Mouse (Mus musculus) embryonic stem cell, embryonic (primary cell): ENCODE data around the gene Rmnd5a.
"Not testable (repeated sequence)": the region's sequence is repeated elsewhere in the genome, so short reads cannot be mapped to it uniquely, and the experiment has no call there.

Source experiments
- CTCF ChIA-PET, 4 experiments: fragments of 300-600 bp in 2 of 4; fragments of 350-600 bp in 2 of 4; sonication (Branson Sonifier 250); formaldehyde crosslinking; loops; one replicate each; lab custom pipeline; 2022; ENCODE audit warnings: inconsistent platforms in 2 of 4; lab: Charles Lee
- POLR2A ChIA-PET, 4 experiments: fragments of 300-600 bp in 2 of 4; fragments of 350-600 bp in 2 of 4; sonication (Branson Sonifier 250); formaldehyde crosslinking; loops; one replicate each; lab custom pipeline; 2022; ENCODE audit warnings: antibody characterized with exemption in 4 of 4, inconsistent platforms in 1 of 4; lab: Charles Lee

The Rmnd5a gene

GRCm38 (mm10) chr6:71440492-71441250, at the start of gene Rmnd5a:
Rmnd5a (minus strand) TSS chr6:71440637.
- POLR2A ChIA-PET = interaction anchor here in 3 of 4 experiments (0.5 to 4.3 kb wide), 44 partner anchors 9 to 657 kb away, joined by 3 to 29 read pairs (median 5); partner anchors contain the start of genes Chmp3 (in 3 of the 3), Kdm3a (in 3 of the 3), Immt (in 2 of the 3) and Krcc1 (in 2 of the 3)
- CTCF ChIA-PET = interaction anchor here in 3 of 4 experiments (0.5 to 1.8 kb wide), 10 partner anchors 14 to 363 kb away, joined by 3 to 6 read pairs (median 3); partner anchors contain the start of genes Cd8a (in 1 of the 3) and Rnf103 (in 1 of the 3)

DNA sequence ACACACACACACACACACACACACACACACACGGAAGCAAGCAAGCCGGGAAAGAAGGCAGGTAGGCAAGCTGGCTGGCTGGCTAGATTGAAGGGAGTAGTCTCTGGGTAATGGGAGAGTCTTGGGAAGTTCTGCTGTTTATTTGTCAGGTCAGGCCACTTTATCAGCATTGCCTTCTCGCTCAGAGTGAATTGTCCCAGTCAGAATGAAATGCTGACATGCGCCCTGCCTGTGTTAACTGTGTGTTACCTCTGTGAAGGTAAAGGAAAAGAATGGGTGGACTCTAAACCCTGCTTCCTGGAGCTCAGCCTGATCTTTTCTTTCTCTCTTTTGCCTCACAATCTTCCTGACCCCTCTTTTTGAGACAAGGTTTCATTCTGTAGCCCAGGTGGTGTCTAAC, 47.5 kb upstream of the Rmnd5a start:
- POLR2A ChIA-PET = interaction anchor here (0.5 to 1.6 kb wide), 10 partner anchors 44 to 680 kb away, joined by 3 to 7 read pairs (median 4); partner anchors contain the start of genes Chmp3 (in 1 of the 4) and Immt (in 1 of the 4)
- CTCF ChIA-PET = interaction anchor here in 2 of 4 experiments (0.6 kb wide), 2 partner anchors 193 to 677 kb away, joined by 3 read pairs; no protein-coding TSS in a partner anchor

DNA sequence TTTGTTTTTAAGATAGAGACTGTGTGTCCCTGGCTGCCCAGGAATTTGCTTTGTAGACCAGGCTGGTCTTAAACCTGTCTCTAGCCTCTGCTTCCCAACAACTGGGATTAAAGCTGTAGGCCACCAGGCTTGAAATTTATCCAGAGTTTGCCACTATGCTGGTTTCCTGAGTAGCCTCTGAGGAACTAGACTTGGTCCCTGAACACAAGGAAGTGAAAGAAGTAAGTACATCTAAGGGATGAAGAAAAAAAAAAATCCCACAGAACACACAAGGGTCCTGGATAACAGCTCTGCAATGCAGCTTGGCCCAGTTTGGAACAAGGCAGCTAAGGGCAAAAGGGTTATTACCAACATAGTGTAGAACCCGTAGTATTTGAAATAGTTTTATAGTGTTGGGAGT, 46.4 kb upstream of the Rmnd5a start:
- POLR2A ChIA-PET = interaction anchor here in 1 of 4 experiments (0.6 kb wide), 1 partner anchor 47 kb away, joined by 4 read pairs; no protein-coding TSS in a partner anchor

DNA sequence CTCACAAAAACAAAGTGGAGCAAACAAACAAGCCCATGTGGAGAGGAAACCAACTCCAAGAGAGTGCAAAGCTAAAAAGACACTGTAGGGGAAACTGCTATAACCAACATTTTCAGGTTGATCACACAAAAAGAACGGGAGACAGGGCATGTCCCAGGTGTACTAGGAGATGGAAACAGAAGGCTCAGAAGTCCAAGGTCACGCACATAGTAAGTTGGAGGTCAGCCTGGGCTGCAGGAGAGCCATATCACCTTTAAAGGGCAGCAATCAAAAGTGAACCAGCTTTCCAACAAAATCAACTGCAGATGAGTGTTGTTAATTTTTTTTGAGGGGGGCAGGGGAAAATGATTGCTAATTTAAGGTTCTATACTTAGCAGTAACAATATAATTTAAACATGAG, 45.8 kb upstream of the Rmnd5a start:
- ChIA-PET CTCF (no interaction called here), POLR2A (no interaction called here)

More for the DNA sequence above, 46.4 kb upstream of the Rmnd5a start:
- CTCF ChIA-PET = no interaction called here

- ChIA-PET CTCF (no interaction called here), POLR2A (interaction anchor here in 2 of 4 experiments (1.0 to 1.6 kb wide), 2 partner anchors 9 kb away, joined by 3 to 4 read pairs; no protein-coding TSS in a partner anchor)
Observed at GRCm38 (mm10) chr6:71485246-71485645, 44.8 kb upstream of the Rmnd5a start.

DNA sequence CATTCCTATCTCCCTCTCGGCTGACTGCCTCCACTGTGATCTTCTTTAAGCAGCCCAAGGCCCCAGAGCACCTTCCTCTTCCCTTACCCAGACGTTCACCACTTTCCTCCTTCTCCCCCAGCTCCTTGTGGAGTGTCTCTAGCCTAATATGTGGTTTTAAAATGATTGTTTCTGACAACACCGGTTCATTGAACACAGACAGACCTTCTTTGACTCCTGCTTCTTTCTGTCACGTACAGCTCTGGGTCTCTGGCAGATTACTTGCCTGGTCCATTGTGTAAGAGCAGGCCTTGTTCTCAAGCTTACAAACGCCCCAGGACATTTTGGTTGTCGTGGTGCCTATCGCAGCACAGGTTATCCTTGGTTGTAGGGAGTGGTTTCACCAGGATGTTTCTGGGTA, 40.7 kb upstream of the Rmnd5a start:
- CTCF ChIA-PET = interaction anchor here in 1 of 4 experiments (0.6 kb wide), 1 partner anchor 11 kb away, joined by 3 read pairs; no protein-coding TSS in a partner anchor

GRCm38 (mm10) chr6:71480136-71480535, 39.7 kb upstream of the Rmnd5a start:
- ChIA-PET POLR2A (interaction anchor here in 2 of 4 experiments (1.1 to 1.7 kb wide), 2 partner anchors 14 kb away, joined by 5 to 7 read pairs; partner anchors contain the start of gene Rnf103 (in 2 of the 2)), CTCF (no interaction called here)

More for the DNA sequence above, 40.7 kb upstream of the Rmnd5a start:
- POLR2A ChIA-PET = interaction anchor here in 2 of 4 experiments (1.1 to 1.7 kb wide), 2 partner anchors 13 kb away, joined by 5 to 7 read pairs; partner anchors contain the start of gene Rnf103 (in 2 of the 2)

GRCm38 (mm10) chr6:71479588-71479987, 39.2 kb upstream of the Rmnd5a start:
- POLR2A ChIA-PET = interaction anchor here in 1 of 4 experiments (1.7 kb wide), 1 partner anchor 14 kb away, joined by 7 read pairs; the partner anchor contains the start of gene Rnf103
- CTCF ChIA-PET = not testable (repeated sequence)

DNA sequence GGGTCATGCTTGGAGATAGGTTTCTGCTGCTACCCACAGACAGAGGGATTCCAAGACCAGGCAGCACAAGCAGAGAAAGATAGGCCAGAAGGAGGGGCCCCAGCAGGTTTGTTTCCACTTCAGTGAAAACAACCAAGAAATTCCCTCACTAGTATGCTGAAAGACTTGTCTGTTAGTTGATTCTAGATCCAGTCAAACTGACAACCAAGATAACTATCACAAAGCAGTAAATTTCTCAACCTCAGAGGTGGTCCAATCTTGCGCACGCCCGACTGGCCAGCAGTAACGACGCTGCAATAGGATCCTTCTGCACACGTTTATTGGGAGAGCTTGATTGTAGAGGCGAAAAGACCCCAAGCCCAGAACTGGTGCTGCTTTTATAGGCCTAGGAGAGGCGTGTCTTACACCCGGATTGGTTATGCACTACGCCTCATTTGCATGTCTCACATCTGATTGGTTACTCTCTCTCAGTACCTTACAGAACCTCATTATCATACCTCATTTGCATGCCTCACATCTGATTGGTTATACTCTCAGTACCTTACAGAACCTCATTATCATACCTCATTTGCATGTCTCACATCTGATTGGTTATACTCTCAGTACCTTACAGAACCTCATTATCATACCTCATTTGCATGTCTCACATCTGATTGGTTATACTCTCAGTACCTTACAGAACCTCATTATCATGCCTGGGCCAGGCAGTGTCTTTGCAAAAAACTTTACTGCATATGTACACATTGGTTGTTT, 38.6 kb upstream of the Rmnd5a start:
- POLR2A ChIA-PET, CTCF ChIA-PET: not testable (repeated sequence)

GRCm38 (mm10) chr6:71476783-71477182, 36.3 kb upstream of the Rmnd5a start:
- ChIA-PET POLR2A (no interaction called here), CTCF (no interaction called here)

GRCm38 (mm10) chr6:71475604-71476003, 35.2 kb upstream of the Rmnd5a start:
- CTCF ChIA-PET = no interaction called here
- POLR2A ChIA-PET = no interaction called here

DNA sequence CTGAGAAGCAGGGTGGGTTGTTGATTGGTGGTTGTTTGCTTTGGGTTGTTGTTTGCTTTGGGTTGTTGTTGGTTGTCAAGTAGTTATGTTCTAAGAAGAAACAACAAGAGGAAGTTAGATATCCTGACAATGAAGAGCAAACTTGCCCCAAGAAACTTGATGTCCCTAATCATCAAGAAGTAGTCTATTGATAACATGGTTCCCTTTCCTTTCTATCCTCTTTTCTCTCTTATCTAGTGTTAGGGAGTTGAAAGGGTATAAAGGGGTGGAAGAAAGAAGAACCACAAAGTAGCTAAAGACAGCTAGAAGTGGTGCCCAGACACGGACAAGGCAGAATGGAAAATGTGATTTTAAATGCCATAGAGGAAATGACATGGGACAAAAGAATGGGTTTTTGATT, 32.3 kb upstream of the Rmnd5a start:
- POLR2A ChIA-PET = no interaction called here

DNA sequence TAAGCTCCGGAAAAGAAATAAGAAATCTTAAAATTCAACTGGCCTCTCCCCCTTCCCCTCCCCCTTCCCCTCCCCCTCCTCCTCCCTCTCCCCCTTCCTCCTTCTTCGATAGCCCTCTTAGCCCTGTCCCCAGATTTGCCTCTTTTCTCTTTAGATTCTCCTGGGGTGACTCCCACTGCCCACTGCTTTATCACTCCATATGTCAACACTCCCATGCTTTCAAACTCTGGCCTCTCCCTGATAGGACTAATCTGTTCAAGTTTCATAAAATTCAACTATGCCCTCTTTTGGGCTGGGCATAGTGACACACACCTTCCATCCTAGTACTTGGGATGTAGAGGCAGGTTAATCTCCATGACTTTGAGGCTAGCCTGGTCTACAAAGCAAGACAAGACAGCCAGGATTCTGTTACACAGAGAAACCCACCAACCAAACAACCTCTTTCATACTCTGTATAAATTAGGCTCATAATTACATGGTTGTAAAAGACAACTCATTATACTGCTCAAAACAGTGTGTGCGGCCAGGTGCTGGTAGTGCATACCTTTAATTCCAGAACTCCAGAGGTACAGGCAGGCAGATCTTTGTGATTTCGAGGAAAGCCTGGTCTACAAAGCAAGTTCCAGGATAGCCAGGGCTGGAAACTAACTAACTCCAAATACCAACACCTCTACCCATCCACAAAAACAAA, 31.5 kb upstream of the Rmnd5a start:
- ChIA-PET POLR2A (no interaction called here), CTCF (no interaction called here)

More for the DNA sequence above, 32.3 kb upstream of the Rmnd5a start:
- CTCF ChIA-PET = no interaction called here

DNA sequence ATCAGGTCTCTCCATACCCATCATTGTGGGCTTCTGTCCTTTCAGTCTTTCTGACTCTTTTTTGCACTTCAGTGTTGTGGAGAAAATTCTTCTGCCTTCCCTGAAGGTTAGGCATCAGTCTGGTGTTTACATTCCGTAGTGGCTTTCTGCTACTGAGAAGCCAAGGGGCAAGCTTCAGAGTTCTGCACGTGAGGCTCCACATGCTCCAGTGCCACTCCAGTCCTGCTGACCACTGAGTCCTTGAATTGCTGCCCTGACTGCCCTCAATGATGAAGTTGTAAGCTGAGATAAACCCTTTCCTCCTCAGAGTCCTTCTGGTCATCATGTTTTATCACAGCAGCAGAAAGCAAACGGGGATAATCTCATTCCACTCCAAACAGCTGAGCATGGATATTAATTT, 28.9 kb upstream of the Rmnd5a start:
- ChIA-PET POLR2A (interaction anchor here in 2 of 4 experiments (0.6 kb wide), 3 partner anchors 19 to 353 kb away, joined by 3 read pairs; no protein-coding TSS in a partner anchor), CTCF (no interaction called here)

GRCm38 (mm10) chr6:71467766-71468165, 27.3 kb upstream of the Rmnd5a start:
- POLR2A ChIA-PET = no interaction called here
- CTCF ChIA-PET = no interaction called here

DNA sequence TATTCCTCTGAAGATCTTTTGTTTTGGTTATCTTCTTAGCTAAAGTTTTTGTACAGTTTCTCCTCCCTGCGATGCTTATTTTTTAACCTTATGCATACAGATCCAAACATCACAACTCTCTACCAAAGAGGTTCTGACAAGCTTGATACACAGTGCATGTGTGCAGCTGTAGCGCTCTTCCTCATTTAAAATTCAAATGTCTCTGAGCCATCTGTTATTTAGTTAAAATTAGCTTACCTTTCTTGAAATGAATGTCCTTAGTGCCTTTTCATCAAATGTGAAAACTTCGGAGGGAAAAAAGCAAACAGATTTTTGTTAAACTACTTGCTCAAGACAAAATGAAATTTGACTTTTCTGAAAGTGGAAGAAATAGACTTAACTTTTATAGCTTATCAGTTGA, 24.7 kb upstream of the Rmnd5a start:
- POLR2A ChIA-PET = no interaction called here
- CTCF ChIA-PET = no interaction called here

DNA sequence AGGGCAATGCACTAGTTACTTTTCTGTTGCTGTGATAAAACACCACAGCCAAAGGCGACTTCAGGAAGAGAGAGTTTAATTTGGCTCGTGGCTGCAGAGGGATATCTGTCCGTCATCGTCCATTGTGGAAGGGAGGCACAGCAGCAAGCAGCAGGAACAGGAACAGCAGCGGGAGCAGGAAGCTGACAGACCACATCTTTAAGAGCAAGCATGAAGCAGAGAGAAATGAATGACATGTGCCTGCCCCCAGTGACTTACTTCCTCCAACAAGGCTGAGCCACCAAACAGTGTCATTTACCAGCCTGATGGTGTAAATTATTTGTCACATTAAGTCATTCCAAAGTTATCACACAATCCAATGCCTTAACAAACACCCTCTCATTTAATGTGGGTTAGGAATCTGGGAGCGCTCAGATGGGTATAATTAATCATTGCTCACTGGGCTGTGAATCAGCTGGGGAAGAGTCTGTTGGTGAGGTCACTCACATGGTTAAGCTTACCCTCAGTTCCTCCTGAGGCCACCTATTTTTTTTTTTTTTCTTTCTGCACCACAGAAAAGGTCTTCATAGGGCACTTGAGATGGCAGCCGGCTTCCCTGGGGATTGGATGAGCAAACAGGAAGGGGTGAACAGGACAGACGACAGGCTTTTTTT, 17.6 kb upstream of the Rmnd5a start:
- ChIA-PET POLR2A (no interaction called here), CTCF (interaction anchor here in 1 of 4 experiments (0.7 kb wide), 1 partner anchor 374 kb away, joined by 5 read pairs; no protein-coding TSS in a partner anchor)
